Mouse (Mus musculus) testis, postnatal 10 days (tissue): Measurements from ENCODE around the gene Zfp735.

Source experiments
- DNase-seq: peaks from one replicate; pipeline ENCODE4 v3.0.0; 2021; ENCODE audit warnings: low spot score

The Zfp735 gene

GRCm38 (mm10) chr11:73688478-73688877, at the start of gene Zfp735:
Gene Zfp735 (plus strand): TSS chr11:73688778.
- no peak for DNase-seq

DNA sequence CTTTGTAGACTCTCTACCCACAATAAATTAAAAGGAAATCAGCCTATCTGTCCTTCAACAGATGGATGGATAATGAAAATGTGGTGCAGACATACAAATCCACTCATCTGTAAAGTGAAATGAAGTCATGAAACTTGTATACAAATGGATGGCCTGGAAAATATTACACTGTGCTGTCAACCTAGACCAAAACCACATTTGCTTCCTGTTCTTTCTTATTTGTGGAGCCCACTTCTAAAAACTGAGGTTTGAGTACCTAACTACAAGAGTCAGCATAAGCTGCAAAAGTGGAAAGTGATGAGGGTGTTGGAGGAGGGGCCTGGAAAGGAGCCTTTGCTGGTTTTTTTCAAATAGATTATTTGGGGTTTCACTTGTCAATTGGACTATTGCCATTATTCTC, 70.5 kb downstream of the Zfp735 start:
- DNase-seq: no peak
